Mouse (Mus musculus): ENCODE data around the gene Agfg1.

Gene Agfg1

GRCm38 (mm10) chr1:82825256-82825655 lies 14.0 kb upstream of the Agfg1 start:
- DNase-seq (ENCODE audit: low spot score): no peak

- DNase-seq (ENCODE audit: low spot score): no peak
Observed at GRCm38 (mm10) chr1:82825783-82826182, 13.5 kb upstream of the Agfg1 start.

GRCm38 (mm10) chr1:82826911-82827310 lies 12.4 kb upstream of the Agfg1 start:
- DNase-seq (ENCODE audit: low spot score): peak; percentile 76

- no peak for DNase-seq (ENCODE audit: low spot score)
Observed at GRCm38 (mm10) chr1:82830771-82831170, 8.5 kb upstream of the Agfg1 start.

- DNase-seq (ENCODE audit: low spot score): peak; percentile 74
Observed at GRCm38 (mm10) chr1:82831547-82832240, 7.6 kb upstream of the Agfg1 start.

GRCm38 (mm10) chr1:82832495-82833021 lies 6.7 kb upstream of the Agfg1 start:
- no peak for DNase-seq (ENCODE audit: low spot score)

GRCm38 (mm10) chr1:82833501-82833900 lies 5.8 kb upstream of the Agfg1 start:
- no peak for DNase-seq (ENCODE audit: low spot score)

GRCm38 (mm10) chr1:82834572-82834971 lies 4.7 kb upstream of the Agfg1 start:
- no peak for DNase-seq (ENCODE audit: low spot score)

- no peak for DNase-seq (ENCODE audit: low spot score)
Observed at GRCm38 (mm10) chr1:82836342-82837217, 2.7 kb upstream of the Agfg1 start.

GRCm38 (mm10) chr1:82837579-82837978 lies 1.7 kb upstream of the Agfg1 start:
- DNase-seq (ENCODE audit: low spot score): no peak

- DNase-seq (ENCODE audit: low spot score): no peak
Observed at GRCm38 (mm10) chr1:82838469-82839295, 601 bp upstream of the Agfg1 start.

GRCm38 (mm10) chr1:82839614-82840421 lies 535 bp downstream of the Agfg1 start:
- peak; percentile 42 for DNase-seq (ENCODE audit: low spot score)

- DNase-seq (ENCODE audit: low spot score): no peak
Observed at GRCm38 (mm10) chr1:82855729-82856128, 16.4 kb downstream of the Agfg1 start.

- DNase-seq (ENCODE audit: low spot score): no peak
Observed at GRCm38 (mm10) chr1:82858236-82858635, 19.0 kb downstream of the Agfg1 start.

- DNase-seq (ENCODE audit: low spot score): no peak
Observed at GRCm38 (mm10) chr1:82860391-82860790, 21.1 kb downstream of the Agfg1 start.

- no peak for DNase-seq (ENCODE audit: low spot score)
Observed at GRCm38 (mm10) chr1:82870202-82870601, 30.9 kb downstream of the Agfg1 start.

- no peak for DNase-seq (ENCODE audit: low spot score)
Observed at GRCm38 (mm10) chr1:82879172-82879571, 39.9 kb downstream of the Agfg1 start.

GRCm38 (mm10) chr1:82880196-82880595 lies 40.9 kb downstream of the Agfg1 start:
- no peak for DNase-seq (ENCODE audit: low spot score)

GRCm38 (mm10) chr1:82893269-82893668 lies 54.0 kb downstream of the Agfg1 start:
- DNase-seq (ENCODE audit: low spot score): no peak

GRCm38 (mm10) chr1:82900567-82900966 lies 61.3 kb downstream of the Agfg1 start:
- DNase-seq (ENCODE audit: low spot score): peak; percentile 19

- no peak for DNase-seq (ENCODE audit: low spot score)
Observed at GRCm38 (mm10) chr1:82901201-82901600, 61.9 kb downstream of the Agfg1 start.

All from yolk sac, embryonic 10.5 days (tissue).